Mouse (Mus musculus) cerebellum, adult 9-10 months (tissue): ENCODE data around the gene Cacna1g.
A peak's percentile ranks its signal among the peaks of the same experiment; 100 is the strongest.

ENCODE experiments used
- DNase-seq: peaks from one replicate; pipeline ENCODE4 v3.0.0; 2022

The Cacna1g gene

DNA sequence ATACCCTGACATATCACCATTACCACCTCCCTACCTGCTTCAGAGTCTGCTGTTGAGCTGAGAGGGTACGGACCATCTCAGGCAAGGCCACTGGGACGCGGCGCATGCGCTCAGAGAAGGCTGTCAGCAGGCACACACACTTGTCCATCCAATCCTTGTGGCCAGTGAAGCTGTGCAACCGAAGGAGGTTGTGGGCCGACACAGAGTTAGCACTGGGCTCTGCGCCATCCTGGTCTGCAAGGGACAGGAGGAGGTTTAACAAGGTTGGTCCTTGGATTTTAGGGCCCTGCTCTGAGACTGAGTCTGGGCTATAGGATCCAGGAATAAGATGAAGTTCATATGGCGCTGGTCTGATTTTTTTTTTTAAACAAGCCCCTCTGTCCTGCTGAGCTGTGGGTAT lies 6.4 kb upstream of the Cacna1g start:
- peak; percentile 27 for DNase-seq

GRCm38 (mm10) chr11:94477651-94478050 lies 3.7 kb upstream of the Cacna1g start:
- peak; percentile 89 for DNase-seq

GRCm38 (mm10) chr11:94475722-94476121 lies 1.7 kb upstream of the Cacna1g start:
- peak; percentile 50 for DNase-seq

GRCm38 (mm10) chr11:94474544-94474910 lies 529 bp upstream of the Cacna1g start:
- no peak for DNase-seq

GRCm38 (mm10) chr11:94472916-94473706 lies 887 bp downstream of the Cacna1g start:
- peak; percentile 53 for DNase-seq

DNA sequence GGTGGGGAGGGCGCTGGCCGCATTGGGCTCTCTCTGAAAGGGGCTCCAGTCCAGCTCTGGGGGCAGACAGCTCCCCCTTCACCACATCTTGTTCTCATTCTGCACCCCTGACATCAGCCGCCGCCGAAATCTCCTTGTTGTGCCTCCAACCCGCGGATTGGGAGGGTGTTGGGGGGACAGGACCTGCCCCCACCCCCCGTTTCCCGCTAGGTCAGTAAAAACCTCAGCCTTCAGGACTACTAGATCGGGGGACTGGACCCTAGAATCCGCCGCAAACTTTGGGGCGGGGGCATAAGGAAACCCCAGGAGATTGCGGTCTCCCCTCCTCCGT lies 1.4 kb downstream of the Cacna1g start:
- DNase-seq: no peak

- DNase-seq: peak; percentile 43
These were observed 2.0 kb downstream of the Cacna1g start for GRCm38 (mm10) chr11:94471740-94472584.

DNA sequence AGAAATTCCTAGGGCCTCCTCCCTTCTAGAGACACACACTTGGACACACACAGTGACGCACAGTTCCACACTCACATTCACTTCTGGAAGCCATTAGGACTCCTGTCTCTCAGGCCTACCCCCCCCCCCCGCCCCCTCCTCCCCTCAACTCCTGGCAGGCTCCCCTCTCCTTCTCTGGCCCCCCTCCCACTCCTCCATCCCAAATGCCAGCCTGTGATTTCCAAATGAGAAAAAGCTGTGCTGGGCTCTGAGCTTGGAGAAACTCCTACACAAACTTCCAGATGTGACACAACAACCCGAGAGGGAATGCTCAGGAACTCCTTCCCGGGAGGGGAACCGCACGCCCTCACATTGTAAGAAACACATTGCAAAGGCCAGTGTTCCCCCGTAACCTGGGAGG lies 3.6 kb downstream of the Cacna1g start:
- DNase-seq: peak; percentile 21

DNA sequence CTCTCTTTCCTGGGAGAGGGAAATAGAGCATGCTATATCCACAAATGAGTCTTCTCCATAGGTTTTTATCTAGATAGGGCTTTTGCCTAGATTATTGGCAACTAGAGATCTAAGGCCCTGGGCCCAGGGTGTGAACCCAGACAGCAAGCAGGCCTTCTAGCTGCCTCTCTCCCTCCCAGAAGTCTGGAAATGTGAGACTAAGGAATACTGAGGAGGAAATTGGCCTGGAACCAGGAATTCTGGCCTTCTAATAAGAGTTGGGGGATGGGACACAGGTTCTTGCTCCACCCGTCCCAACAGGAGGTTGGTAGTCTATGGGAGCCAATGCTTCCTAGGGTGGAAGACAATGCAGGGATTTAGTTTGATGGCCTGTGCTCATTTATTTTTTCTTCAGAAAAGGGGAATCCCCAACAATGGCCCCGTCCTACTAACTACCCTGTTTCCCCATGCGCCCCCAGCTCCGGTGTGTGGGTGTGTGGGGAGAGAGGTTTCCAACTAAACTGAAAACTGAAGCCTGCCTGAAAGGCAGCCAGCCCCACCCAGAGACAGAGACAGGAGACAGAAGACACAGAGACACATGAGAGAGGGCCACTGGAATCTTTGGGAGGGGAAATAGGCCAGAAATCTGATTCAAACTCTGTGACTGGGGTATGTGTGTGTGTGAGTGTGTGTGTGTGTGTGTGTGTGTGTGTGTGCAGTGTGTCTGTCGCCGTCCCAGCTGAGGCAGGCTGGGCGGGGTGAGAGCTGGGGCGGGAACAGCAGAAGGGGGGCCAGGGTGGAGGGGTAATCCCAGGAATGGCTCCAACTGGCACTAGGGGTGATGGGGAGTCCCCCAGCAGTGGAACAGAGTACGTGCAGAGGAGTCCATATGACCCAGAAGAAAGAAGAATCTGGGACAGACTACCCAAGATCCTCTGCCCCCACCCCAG lies 4.6 kb downstream of the Cacna1g start:
- peak; percentile 49 for DNase-seq

DNA sequence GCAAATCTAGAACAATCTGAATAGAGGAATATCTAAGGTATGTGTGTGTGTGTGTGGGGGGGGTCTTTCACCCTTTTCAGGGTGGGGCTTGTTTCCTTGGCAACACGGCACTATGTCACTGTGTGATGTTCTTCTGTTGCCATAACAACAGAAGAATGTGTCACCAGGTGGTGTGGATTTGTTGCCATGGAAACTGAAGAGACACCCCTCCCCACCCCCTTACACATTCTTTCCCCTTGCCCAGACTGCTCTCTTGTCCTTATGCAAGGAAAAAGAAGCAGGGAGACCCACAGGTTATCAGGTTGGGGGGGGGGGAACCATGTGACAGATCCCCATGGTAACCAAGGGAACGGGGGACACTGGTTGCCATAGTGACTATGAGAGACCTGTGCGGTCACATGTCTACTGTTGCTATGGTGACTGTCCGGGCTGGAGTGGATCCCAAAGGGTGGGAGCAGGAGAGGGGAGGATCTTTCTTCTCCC lies 5.4 kb downstream of the Cacna1g start:
- DNase-seq: peak; percentile 72

DNA sequence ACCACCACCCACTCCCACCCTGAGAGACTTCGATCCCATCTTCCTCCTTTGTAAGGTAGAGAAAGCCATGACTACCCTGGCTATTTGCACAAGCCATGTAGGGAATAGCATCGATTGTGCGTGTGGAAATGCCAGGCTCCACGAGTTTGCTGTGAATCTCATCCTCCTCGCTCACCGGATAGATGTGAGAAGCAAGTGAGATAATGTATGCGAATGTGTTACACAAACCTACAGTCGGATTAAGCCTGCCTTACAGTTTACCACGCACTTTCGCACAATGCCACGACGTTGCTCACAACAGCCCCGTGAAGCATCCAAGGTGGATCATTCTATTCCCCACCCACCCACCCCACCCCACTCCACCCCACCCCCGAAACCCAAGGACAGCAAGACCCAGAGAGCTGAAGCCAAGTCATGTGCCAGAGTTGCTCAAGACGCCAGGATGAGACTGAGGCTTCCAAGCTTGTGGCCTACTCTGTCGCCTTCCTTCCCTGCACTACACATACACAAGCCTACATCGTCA lies 7.6 kb downstream of the Cacna1g start:
- DNase-seq: no peak

GRCm38 (mm10) chr11:94464170-94464569 lies 9.8 kb downstream of the Cacna1g start:
- no peak for DNase-seq

DNA sequence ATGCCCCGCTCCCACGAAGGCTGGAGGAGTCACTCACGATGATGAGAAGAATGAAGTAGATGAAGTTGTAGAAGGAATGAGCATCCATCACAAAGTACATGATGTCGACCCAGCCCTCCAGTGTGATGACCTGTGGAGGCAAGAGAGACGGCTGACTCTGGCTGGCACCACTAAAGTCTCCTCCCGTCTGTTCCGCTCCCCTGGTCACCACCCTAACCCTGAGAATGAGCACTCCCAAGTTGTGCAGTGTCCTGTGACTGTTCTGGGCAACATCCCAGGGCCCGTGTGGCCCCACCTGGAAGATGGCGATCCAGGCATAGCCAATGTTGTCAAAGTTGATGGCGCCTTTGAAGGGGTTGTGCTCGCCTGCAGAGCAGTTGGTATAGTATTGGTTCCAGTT lies 12.1 kb downstream of the Cacna1g start:
- DNase-seq: no peak

DNA sequence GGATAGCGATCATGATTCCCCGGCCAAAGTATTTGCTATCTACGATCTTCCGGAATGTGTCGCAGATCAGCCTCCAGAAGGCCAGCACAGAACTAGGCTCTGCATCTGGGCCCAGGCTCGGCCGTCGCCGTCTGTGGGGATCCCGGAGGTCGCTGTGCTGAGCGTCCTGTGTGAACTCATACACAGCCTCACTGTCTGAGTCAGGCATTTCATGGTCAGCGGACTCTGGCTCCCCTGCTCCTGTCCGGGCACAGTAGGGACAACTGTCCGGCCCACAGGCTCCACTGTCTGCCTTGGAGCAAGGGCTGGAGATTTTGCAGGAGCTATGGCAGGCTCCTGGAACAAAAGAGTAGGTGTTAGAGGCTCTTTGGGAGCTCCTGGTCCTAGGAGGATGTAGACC lies 17.0 kb downstream of the Cacna1g start:
- no peak for DNase-seq

GRCm38 (mm10) chr11:94456347-94456746 lies 17.7 kb downstream of the Cacna1g start:
- DNase-seq: no peak

DNA sequence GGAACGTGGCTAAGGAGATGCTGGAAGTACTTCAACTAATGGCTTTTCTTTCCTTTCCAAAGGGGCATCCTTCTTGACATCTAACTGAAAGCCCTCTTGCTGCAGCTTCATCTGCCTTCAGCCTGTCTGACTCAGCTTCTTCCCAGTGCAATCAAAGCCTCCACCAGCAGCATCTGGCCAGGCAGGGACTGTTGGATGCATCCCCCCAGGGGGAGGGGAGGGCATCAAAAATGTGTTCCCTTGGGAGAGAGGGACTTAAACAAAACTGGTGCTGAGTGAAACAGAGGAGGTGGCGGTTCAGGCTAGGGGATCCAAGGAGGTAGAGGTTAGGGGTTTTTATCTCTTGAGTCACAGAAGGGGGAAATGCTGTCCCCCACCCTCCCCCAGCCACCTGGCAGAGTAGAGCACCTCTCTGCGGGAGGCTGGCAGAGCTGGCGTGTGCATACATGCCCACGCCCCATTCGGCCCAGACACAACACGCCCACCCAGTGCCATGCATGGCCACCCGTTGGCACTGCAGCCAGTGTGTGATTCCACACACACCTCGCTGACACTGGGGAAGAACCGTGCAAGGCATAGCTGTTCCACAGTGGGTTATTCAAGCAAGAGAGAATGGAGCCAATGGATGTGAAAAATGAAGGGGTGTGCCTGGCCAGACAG lies 18.7 kb downstream of the Cacna1g start:
- no peak for DNase-seq

GRCm38 (mm10) chr11:94454756-94455155 lies 19.2 kb downstream of the Cacna1g start:
- DNase-seq: no peak

DNA sequence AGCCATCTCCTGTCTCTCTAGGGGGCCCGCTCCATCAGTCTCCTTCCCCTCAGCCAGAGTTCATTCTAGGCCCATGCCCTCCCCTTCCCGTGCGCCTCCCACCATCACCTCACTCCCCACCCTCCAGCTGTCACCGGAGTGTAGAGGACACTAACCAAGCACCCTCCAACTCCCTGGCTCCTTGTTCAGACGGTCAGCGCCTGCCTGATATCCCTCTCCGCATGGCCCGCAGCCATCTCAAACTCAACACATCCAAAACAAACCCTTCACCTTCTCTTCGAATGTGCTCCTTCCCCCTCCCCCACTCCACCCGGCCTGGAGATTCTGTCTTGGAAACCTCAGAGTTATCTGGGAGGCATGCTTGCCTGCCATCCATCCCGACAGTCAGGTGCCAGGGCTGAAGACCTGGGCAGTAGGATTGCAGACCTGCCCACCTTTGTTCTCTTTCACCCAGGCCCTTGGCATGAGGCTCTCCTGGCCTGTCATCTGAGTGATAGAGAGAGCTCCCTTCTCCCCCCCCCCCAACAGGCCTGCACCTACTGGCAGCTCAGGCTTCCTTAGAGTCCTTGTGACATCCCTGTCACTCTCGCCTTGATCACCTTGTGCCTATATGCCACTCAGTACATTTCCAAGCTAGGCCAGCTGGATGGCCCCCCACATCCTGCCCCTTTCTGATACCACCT lies 22.8 kb downstream of the Cacna1g start:
- DNase-seq: no peak

DNA sequence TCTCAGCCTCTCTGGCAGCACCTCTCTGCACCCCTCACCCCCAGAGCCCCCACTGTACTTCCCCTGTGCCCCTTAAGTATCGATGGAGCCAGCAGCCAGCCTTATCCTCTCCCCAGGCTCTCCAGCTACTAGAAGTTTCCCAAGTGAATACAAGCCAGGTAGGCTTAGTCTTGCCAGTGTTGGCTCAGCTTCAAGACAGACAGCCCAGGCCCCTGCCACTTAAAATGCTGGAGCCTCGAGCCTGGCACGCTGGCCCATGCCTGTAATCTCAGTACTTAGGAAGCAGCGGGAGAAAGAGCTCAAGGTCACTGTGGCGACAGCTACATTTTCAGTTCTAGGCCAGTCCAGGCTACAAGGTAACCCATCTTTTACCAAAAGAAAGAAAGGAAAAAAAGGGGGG lies 24.1 kb downstream of the Cacna1g start:
- DNase-seq: no peak

DNA sequence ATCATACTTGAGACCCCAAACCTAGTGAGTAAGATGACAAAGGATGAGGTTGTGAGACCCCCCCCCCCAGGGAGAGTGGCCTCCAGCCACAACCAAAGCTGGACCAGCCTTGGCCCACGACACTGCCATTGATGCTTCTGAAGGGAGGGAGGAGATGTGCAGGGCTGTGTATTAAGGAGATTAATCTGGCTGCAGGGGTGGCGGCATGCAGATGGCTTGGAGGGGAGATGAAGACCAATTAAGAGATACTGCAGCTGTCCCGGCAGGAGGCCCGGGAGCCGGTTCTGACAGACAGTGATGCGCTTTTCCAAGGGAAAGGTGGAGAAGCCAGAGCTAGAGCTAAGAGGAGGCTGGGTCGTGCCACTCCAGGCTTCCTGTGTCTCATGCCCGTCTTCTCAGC lies 24.8 kb downstream of the Cacna1g start:
- no peak for DNase-seq

- no peak for DNase-seq
These were observed 27.0 kb downstream of the Cacna1g start for GRCm38 (mm10) chr11:94447017-94447416.

DNA sequence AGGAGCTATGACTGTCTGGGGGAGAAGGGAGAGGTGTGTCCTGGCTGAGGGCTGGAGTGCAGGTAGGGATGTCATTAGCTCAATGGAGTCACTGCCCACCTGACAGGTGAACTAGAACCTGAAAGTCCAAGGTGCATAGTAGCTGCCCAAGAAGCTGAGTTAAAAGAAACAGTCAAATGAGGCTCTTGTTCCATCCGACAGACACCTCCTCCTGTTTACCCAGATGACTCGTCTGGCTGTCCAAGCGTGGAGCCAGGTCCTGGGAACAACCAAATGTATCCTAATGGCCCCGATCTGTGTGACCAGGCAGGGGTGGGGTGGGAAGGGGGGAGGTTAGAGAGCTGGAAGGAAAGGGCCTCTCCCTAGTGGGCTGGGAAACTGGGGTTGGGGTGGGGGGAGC lies 28.7 kb downstream of the Cacna1g start:
- no peak for DNase-seq
